Mouse (Mus musculus) kidney, postnatal 4 days (tissue): ENCODE results near the gene Csnk1e.

Source experiments
- DNase-seq, 2 experiments: peaks; one replicate each; pipeline ENCODE4 v3.0.0; 2021; ENCODE audit warnings: mixed read lengths in 2 of 2

Gene Csnk1e

GRCm38 (mm10) chr15:79418677-79419076 is 36.7 kb downstream of the Csnk1e start:
- DNase-seq: no peak

GRCm38 (mm10) chr15:79418265-79418664 is 37.1 kb downstream of the Csnk1e start:
- no peak for DNase-seq

GRCm38 (mm10) chr15:79417379-79417778 is 38.0 kb downstream of the Csnk1e start:
- no peak for DNase-seq

GRCm38 (mm10) chr15:79416460-79417085 is 38.8 kb downstream of the Csnk1e start:
- DNase-seq: no peak

- DNase-seq: no peak
Observed at GRCm38 (mm10) chr15:79414513-79414912, 40.9 kb downstream of the Csnk1e start.

GRCm38 (mm10) chr15:79413802-79414201 is 41.6 kb downstream of the Csnk1e start:
- DNase-seq: no peak

- no peak for DNase-seq
Observed at GRCm38 (mm10) chr15:79413201-79413600, 42.2 kb downstream of the Csnk1e start.

GRCm38 (mm10) chr15:79411363-79412065 is 43.9 kb downstream of the Csnk1e start:
- DNase-seq: no peak

GRCm38 (mm10) chr15:79409077-79409573 is 46.2 kb downstream of the Csnk1e start:
- DNase-seq: no peak

GRCm38 (mm10) chr15:79406564-79406963 is 48.8 kb downstream of the Csnk1e start:
- DNase-seq: no peak

GRCm38 (mm10) chr15:79404277-79404676 is 51.1 kb downstream of the Csnk1e start:
- DNase-seq: no peak

- no peak for DNase-seq
Observed at GRCm38 (mm10) chr15:79403763-79404210, 51.6 kb downstream of the Csnk1e start.

GRCm38 (mm10) chr15:79402836-79403762 is 52.3 kb downstream of the Csnk1e start, which contains the start of gene Tmem184b:
Gene Tmem184b (minus strand): TSS chr15:79403569.
- DNase-seq: peak; percentile 87 to 92

GRCm38 (mm10) chr15:79402176-79402575 is 53.2 kb downstream of the Csnk1e start:
- peak; percentile 41 to 58 for DNase-seq

- peak in 1 of 2 experiments; percentile 37 for DNase-seq
Observed at GRCm38 (mm10) chr15:79400975-79401365, 54.4 kb downstream of the Csnk1e start.

- DNase-seq: no peak
Observed at GRCm38 (mm10) chr15:79400134-79400974, 55.0 kb downstream of the Csnk1e start.

GRCm38 (mm10) chr15:79399231-79400052 is 55.9 kb downstream of the Csnk1e start:
- peak in 1 of 2 experiments; percentile 58 for DNase-seq

GRCm38 (mm10) chr15:79396736-79397135 is 58.6 kb downstream of the Csnk1e start:
- DNase-seq: peak; percentile 69 to 79

GRCm38 (mm10) chr15:79395281-79395680 is 60.1 kb downstream of the Csnk1e start:
- DNase-seq: no peak

GRCm38 (mm10) chr15:79394842-79395241 is 60.5 kb downstream of the Csnk1e start:
- DNase-seq: peak in 1 of 2 experiments; percentile 56

GRCm38 (mm10) chr15:79393101-79393500 is 62.3 kb downstream of the Csnk1e start:
- no peak for DNase-seq
